8 mouse cellular contexts compared by ENCODE assay signal in genomic region chr10:79892451-79893118, GRCm38 (mm10). TPM values are rescaled to one million over a fixed set of nuclear protein-coding genes. Genes with fewer than 3 reads are reported as not detected.
DNase-seq lines count a peak whose midpoint lies in the region; ATAC-seq and TF ChIP-seq lines count a peak whose summit lies in the region.
"Not testable (repeated sequence)": the region's sequence is repeated elsewhere in the genome, so short reads cannot be mapped to it uniquely, and the experiment has no call there.

No protein-coding gene starts in this region.

- H3K9me3 ChIP-seq in heart, embryonic 13.5 days; kidney, embryonic 16.5 days (ENCODE audit: low read length): not testable (repeated sequence)

- not testable (repeated sequence) for H3ac ChIP-seq in C2C12 (ENCODE audit: control insufficient read depth, insufficient read length, low read depth)

- not testable (repeated sequence) for H3K4me3 ChIP-seq in C2C12 (ENCODE audit: insufficient read depth, poor library complexity, severe bottlenecking); embryonic fibroblast, embryonic 13.5 days (ENCODE audit: insufficient read depth, low read length); heart, embryonic 13.5 days; kidney, embryonic 16.5 days (ENCODE audit: low read length)

- not testable (repeated sequence) for H3K36me3 ChIP-seq in C2C12 (ENCODE audit: control insufficient read depth, insufficient read depth); splenic B cell, adult 2 months (ENCODE audit: control insufficient read depth, insufficient read depth, low read length, poor library complexity, severe bottlenecking)
- peaks cover 34% of the 10 kb centered on the region for H3K36me3 ChIP-seq in heart, embryonic 13.5 days
- H3K36me3 ChIP-seq in kidney, embryonic 16.5 days (ENCODE audit: insufficient read depth, low read length) = peaks cover 26% of the 10 kb centered on the region

- peak; percentile 42 to 77 for DNase-seq in adrenal gland, postnatal 4 days (ENCODE audit: low spot score in 2 of 2)
- DNase-seq in liver = peak; percentile 85
- DNase-seq in monocyte, adult 2 months (ENCODE audit: low read depth in 1 of 2, low spot score in 2 of 2) = peak; percentile 39 to 72
- peak; percentile 85 for DNase-seq in splenic B cell, adult 2 months (ENCODE audit: low read depth, low spot score)

- 41% methylated on average over 22 of the region's 22 CpGs for WGBS in heart, embryonic 13.5 days
- 43% methylated on average over 22 of the region's 22 CpGs for WGBS in kidney, embryonic 16.5 days

- not testable (repeated sequence) for TF ChIP-seq POLR2A in embryonic fibroblast, embryonic 13.5 days (IDR thresholded peaks at IDR 0.05; ENCODE audit: low read depth, low read length)

- not testable (repeated sequence) for H3K4me1 ChIP-seq in embryonic fibroblast, embryonic 13.5 days (ENCODE audit: control insufficient read depth, insufficient read depth, low read length); heart, embryonic 13.5 days; kidney, embryonic 16.5 days (ENCODE audit: insufficient read depth, low read length)

- not testable (repeated sequence) for H3K4me2 ChIP-seq in heart, embryonic 13.5 days; kidney, embryonic 16.5 days (replicated peaks; ENCODE audit: low read depth, low read length)

- not testable (repeated sequence) for ATAC-seq in heart, embryonic 13.5 days (ENCODE audit: extremely low read depth, insufficient number of reproducible peaks, low FRiP score, low TSS enrichment)
- 0 out of 2 replicates have a peak, but pooled peaks have one; percentile 16 for ATAC-seq in kidney, embryonic 16.5 days (ENCODE audit: low FRiP score, low TSS enrichment)

- 0 out of 2 replicates have a peak overlapping the region, but pooled peaks have one; percentile 5 for H3K9ac ChIP-seq in heart, embryonic 13.5 days
- H3K9ac ChIP-seq in kidney, embryonic 16.5 days (replicated peaks; ENCODE audit: low read length) = not testable (repeated sequence)

- H3K27ac ChIP-seq in embryonic fibroblast, embryonic 13.5 days (ENCODE audit: insufficient read depth, low read length); heart, embryonic 13.5 days (replicated peaks); kidney, embryonic 16.5 days (ENCODE audit: low read length): not testable (repeated sequence)

- not testable (repeated sequence) for H3K79me2 ChIP-seq in C2C12 (ENCODE audit: control insufficient read depth, insufficient read depth)

- H3K27me3 ChIP-seq in C2C12 (ENCODE audit: control insufficient read depth, insufficient read depth, insufficient read length) = peaks cover 22% of the 10 kb centered on the region
- peaks cover 12% of the 10 kb centered on the region for H3K27me3 ChIP-seq in heart, embryonic 13.5 days (replicated peaks)
- not testable (repeated sequence) for H3K27me3 ChIP-seq in kidney, embryonic 16.5 days (ENCODE audit: insufficient read depth, low read length); splenic B cell, adult 2 months (ENCODE audit: control insufficient read depth, insufficient read depth, low read length, poor library complexity, severe bottlenecking)

- H3K79me3 ChIP-seq in C2C12 (ENCODE audit: low read depth) = not testable (repeated sequence)

- TF ChIP-seq CTCF in C2C12 (IDR thresholded peaks at IDR 0.05; ENCODE audit: control insufficient read depth, insufficient read depth, insufficient read length) = peak; percentile 80
- peak; percentile 64 for TF ChIP-seq CTCF in embryonic fibroblast, embryonic 13.5 days (IDR thresholded peaks at IDR 0.05; ENCODE audit: borderline replicate concordance, insufficient read depth, low read length)

RNA-seq across cellular contexts. Expression of gene Cfd, which starts 1.9 kb away (rescaled TPM):
- polyA plus RNA-seq in C2C12 (2012; fragmentation: generic; extraction: Trizol) = not detected
- 10 to 100 TPM; 13.7 to 25.6 TPM for total RNA-seq in adrenal gland, postnatal 4 days (2021)
- polyA plus RNA-seq in embryonic fibroblast, embryonic 13.5 days (2011; ENCODE audit: insufficient read length, low read depth, missing spikeins) = not detected in 2 replicates
- polyA plus RNA-seq in heart, embryonic 13.5 days (2015; fragmentation: Nextera tagmentation; extraction: Ambion mirVana) = not detected in 2 replicates
- not detected in 2 replicates for polyA plus RNA-seq in kidney, embryonic 16.5 days (2015; fragmentation: Nextera tagmentation; extraction: Ambion mirVana)

RNA-seq across cellular contexts. Expression of gene Elane, which starts 6.5 kb away (rescaled TPM):
- not detected for polyA plus RNA-seq in C2C12 (2012; fragmentation: generic; extraction: Trizol)
- total RNA-seq in adrenal gland, postnatal 4 days (2021) = 1 to 10 TPM in 1 of 2 experiments, under 1 TPM in 1; 0.92 to 5.7 TPM
- not detected in 2 replicates for polyA plus RNA-seq in embryonic fibroblast, embryonic 13.5 days (2011; ENCODE audit: insufficient read length, low read depth, missing spikeins)
- 0.25 and 0.96 TPM in 2 replicates for polyA plus RNA-seq in heart, embryonic 13.5 days (2015; fragmentation: Nextera tagmentation; extraction: Ambion mirVana)
- polyA plus RNA-seq in kidney, embryonic 16.5 days (2015; fragmentation: Nextera tagmentation; extraction: Ambion mirVana) = 0.60 and 0.76 TPM in 2 replicates

RNA-seq across cellular contexts. Expression of gene Med16, which starts 16.1 kb away (rescaled TPM):
- 32.5 TPM for polyA plus RNA-seq in C2C12 (2012; fragmentation: generic; extraction: Trizol)
- 10 to 100 TPM; 64.1 to 64.7 TPM for total RNA-seq in adrenal gland, postnatal 4 days (2021)
- polyA plus RNA-seq in embryonic fibroblast, embryonic 13.5 days (2011; ENCODE audit: insufficient read length, low read depth, missing spikeins) = 15.2 and 16.1 TPM in 2 replicates
- 41.8 and 42.1 TPM in 2 replicates for polyA plus RNA-seq in heart, embryonic 13.5 days (2015; fragmentation: Nextera tagmentation; extraction: Ambion mirVana)
- 71.0 and 72.4 TPM in 2 replicates for polyA plus RNA-seq in kidney, embryonic 16.5 days (2015; fragmentation: Nextera tagmentation; extraction: Ambion mirVana)

RNA-seq across cellular contexts. Expression of gene Gm26602, which starts 18.1 kb away (rescaled TPM):
- not detected for polyA plus RNA-seq in C2C12 (2012; fragmentation: generic; extraction: Trizol)
- total RNA-seq in adrenal gland, postnatal 4 days (2021) = not detected
- polyA plus RNA-seq in embryonic fibroblast, embryonic 13.5 days (2011; ENCODE audit: insufficient read length, low read depth, missing spikeins) = not detected in 2 replicates
- 1.7 TPM in 1 of 2 replicates, not detected in the other for polyA plus RNA-seq in heart, embryonic 13.5 days (2015; fragmentation: Nextera tagmentation; extraction: Ambion mirVana)
- polyA plus RNA-seq in kidney, embryonic 16.5 days (2015; fragmentation: Nextera tagmentation; extraction: Ambion mirVana) = 9.2 TPM in 1 of 2 replicates, not detected in the other

RNA-seq across cellular contexts. Expression of gene Plppr3, which starts 18.2 kb away (rescaled TPM):
- 2.3 TPM for polyA plus RNA-seq in C2C12 (2012; fragmentation: generic; extraction: Trizol)
- 10 to 100 TPM in 1 of 2 experiments, 1 to 10 TPM in 1; 8.6 to 14.8 TPM for total RNA-seq in adrenal gland, postnatal 4 days (2021)
- polyA plus RNA-seq in embryonic fibroblast, embryonic 13.5 days (2011; ENCODE audit: insufficient read length, low read depth, missing spikeins) = 3.1 and 4.9 TPM in 2 replicates
- 15.8 and 16.4 TPM in 2 replicates for polyA plus RNA-seq in heart, embryonic 13.5 days (2015; fragmentation: Nextera tagmentation; extraction: Ambion mirVana)
- 72.7 and 78.6 TPM in 2 replicates for polyA plus RNA-seq in kidney, embryonic 16.5 days (2015; fragmentation: Nextera tagmentation; extraction: Ambion mirVana)
